Mouse (Mus musculus) T-helper 2 cell (primary cell): ENCODE data around the gene Prkar2a.

ENCODE experiments used
- in situ Hi-C: fragments of 300-600 bp; cut with MboI, MseI; formaldehyde crosslinking; loops from one replicate; pipeline ENCODE4 v1.15.1; 2025; ENCODE audit warnings: high pct_unique_total_duplicates

The Prkar2a gene

DNA sequence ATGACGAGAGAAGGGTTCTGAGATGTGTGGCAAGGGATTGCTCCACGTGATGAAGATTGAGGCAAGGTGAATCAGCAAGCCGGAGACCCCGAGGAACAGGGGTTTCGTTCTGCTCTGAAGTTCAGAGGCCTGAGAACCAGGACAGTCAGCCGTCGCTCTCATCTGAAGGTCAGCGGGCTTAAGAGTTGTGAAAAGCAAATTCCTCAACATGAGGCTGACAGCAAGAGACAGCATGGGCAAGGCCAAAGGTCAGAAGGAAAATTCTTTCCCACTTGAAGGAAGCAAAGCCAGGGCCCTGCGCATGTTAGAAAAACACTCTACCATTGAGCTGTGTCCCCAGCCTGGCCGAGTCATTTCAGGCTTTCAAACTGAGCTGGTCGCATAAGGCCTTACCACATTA is 61.5 kb downstream of the Prkar2a start:
- in situ Hi-C loops, result no loop called here

DNA sequence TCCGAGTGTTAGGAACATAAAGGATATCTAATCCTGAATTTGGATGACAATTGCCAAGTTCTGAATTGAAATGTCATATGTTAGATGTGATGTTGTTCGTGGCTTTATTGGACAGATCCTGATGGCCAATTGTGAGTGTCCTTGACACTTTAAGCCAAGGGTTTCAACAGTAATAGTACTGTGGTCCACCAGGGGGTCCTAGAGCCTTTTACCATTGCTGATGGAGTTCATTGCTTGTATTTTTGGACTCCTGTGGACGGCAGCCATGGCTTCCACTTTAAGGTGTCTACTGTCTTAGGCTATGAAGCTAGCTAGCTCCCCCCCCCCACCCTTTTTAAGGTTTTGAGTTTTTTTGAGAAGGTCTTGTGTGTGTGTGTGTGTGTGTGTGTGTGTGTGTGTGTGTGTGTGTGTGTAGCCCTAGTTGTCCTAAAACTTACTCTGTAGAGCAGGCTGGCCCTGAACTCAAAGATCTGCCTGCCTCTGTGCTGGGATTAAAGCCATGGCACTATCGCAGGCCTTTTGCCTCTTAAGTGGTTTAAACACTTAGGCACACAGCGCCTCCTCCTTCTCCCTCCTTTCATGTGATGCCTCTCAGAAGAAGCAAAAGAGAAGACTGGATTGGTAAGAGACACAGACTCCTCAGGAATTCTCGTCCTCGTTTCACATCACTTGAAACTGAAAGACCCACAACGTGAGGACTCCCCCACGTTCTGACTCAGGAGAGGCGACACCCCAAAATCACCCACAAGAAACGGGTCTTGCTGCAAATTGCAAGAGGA is 63.2 kb downstream of the Prkar2a start:
- in situ Hi-C loops, result no loop called here

DNA sequence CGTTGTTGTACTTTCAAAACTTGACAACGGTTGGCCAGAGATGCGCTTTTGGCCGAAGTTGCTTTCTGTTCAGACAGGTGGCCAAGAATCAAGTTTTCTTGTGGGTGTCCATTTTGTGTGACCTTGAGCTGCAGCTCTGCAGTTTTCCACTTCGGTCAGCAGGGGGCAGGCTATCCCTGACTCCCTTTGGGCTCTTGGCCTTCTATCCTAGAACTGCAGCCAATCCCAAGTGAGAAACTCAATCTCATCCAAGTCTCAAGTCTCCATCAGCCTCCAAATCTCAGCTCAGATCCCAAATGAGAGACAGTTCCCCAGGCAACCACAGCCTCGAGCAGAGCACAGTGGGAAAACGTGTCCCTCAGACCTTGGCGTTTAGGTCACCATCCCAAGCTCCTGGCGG is 64.2 kb downstream of the Prkar2a start:
- in situ Hi-C loops, result no loop called here

DNA sequence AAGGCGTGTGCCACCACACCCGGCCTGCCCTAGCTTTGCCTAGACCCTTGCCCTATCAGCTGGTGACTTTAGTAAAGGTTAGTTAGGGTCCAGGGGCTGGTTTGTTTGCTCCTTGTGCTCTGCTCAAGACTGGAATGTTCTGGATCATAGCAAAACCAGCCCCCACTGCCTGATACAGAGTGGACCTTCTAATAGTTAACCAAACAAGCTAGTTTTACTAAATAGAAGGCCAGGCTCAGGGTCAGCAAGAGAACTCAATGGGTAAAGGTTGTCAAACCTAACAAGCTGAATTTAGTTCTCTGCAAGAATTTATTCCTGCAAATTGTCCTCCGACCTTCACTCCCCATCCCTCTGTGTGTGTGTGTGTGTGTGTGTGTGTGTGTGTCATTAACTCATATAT is 64.9 kb downstream of the Prkar2a start:
- in situ Hi-C loops, result no loop called here

DNA sequence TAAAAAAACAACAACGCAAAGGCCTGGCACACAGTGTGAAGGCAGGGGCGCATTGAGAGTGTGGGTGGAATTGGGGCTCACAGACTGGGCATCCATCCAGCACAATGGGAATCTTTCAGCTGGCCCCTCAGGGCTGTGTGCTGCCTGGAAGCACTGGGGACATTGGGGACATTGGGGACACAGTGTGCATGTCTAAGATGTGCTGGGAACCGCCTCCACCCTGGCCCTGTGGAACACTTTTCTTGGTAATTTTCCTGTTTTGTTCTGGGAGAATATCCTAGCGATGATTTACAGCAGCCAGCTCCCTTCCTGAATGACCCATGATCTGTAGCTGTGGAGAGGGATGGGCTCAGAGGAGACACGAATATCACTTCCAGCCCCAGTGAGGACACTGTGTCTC is 65.3 kb downstream of the Prkar2a start:
- in situ Hi-C loops, result no loop called here

DNA sequence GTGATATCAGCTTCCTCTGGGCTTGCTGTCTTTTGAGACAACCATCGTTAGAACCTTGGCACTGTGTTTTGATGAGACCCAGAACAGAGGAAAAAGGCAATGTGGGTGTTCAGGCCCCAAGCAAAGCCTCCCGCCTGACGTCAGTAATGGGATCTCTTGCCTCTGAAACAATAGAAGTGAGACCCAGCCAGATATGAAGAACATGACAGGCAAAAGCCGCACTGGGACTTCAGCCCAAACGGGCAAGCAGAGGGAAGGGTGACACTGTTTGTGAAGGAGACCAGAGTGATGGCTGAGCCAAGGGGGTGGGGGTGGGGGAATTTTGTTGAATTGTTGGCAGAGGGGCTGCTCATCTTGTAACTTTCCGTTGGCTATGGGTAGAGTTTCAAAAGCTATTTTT is 68.3 kb downstream of the Prkar2a start:
- in situ Hi-C loops, result no loop called here

DNA sequence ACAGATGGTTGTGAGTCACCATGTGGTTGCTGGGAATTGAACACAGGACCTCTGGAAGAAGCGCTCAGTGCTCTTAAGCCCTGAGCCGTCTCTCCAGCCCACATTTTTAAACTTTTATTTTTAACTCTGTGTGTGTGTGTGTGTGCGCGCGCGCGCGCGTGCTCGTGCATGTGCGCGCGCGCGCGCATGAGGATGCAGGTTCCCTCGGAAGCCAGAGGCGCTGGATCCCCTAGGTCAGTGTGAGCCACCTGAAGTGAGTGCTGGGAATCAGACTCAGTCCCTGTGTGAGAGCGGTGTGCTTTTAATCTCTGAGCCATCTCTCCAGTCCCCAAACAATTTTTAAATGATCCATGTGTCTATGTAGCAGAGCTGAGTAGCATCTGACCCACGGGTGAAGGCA is 70.0 kb downstream of the Prkar2a start:
- in situ Hi-C loops, result no loop called here

DNA sequence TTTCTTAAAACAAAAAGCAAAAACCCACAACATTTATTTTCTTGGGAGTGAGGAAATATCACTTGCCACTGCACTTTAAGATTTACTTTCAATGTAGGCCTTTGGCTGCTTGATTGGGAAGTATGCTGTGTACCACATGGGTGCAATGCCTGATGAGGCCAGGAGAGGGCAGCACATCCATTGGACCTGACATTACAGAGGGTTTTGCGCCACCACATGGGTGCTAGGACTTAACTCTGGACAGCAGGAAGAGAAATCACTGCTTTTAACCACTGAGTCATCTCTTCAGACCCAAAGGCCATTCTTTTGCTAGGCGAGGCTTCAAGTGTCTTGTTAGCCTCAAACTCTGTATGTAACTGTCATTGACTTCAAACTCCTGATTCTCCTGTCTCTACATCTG is 70.7 kb downstream of the Prkar2a start:
- in situ Hi-C loops, result no loop called here

DNA sequence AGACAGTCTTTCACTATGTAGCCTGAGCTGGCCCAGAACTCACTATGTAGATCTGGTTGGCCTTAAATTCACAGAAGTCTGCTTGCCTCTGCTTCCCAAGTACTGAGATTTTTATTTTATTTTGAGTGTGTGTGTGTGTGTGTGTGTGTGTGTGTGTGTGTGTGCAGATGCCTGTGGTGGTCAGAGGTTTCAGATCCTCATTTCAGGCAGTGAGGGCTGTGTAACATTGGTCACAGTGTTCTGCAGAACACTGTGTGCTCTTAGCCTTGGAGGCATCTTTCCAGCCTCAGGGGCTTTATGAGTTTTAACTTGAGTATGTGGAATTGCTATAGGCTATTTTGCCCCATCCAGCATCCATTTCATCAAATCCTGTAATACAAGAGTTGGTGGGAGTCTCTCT is 72.4 kb downstream of the Prkar2a start:
- in situ Hi-C loops, result no loop called here

DNA sequence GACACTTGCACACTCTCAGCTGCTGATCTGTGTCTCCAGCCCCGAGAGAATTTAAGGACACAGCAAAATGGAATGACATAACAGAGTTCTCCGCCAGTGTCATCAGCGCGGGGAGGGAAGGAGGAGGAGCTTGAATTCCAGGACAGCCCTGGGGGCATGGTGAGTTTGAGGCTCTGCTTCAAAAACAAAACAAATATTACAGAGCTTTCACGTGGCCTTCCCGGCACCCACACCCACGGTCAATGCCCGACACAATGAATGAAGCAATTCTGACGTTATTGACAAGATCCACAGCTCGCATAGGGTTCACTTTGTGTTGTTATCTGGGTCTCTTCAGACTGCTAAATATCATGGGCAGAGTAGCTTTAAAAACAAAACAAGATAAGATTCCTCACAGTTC is 75.9 kb downstream of the Prkar2a start:
- in situ Hi-C loops, result no loop called here

DNA sequence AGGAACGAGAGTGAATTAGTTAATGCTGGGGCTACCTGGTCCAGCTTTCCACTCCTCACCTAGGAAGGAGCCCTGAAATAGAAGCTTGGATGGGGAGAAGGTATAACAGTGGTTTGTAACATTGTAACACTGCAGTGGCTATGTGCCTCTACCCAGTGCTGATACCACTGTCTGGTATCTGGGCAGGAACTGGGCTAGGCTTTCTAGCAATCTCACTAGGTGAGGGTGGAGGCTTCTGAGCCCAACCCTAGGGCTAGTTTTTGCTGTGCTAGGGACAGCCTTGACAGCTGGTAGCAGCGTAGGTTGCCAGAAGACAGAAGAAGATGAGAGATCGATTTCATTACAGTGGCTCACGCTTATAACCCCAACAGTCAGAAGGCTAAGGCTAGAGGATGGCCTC is 87.5 kb downstream of the Prkar2a start:
- in situ Hi-C loops, result no loop called here

DNA sequence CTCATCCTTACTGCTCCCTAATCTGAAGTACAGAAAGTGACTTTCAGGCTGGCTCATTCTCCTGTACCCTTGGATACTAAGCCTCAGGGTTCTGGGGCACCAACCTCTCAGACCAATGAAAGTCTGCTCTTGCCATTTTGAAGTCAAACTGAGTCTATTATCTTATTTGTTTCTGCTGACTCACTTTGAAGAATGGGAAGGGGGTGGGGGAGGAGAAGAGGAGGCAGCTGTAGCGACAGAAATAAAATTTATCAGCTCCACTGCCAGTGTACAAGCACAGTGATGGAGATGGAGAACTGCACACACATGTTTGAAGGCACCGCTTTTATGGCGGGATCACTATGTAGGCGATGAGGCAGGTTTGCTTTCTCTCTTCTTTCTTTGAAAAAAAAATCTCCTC is 88.2 kb downstream of the Prkar2a start:
- in situ Hi-C loops, result no loop called here

DNA sequence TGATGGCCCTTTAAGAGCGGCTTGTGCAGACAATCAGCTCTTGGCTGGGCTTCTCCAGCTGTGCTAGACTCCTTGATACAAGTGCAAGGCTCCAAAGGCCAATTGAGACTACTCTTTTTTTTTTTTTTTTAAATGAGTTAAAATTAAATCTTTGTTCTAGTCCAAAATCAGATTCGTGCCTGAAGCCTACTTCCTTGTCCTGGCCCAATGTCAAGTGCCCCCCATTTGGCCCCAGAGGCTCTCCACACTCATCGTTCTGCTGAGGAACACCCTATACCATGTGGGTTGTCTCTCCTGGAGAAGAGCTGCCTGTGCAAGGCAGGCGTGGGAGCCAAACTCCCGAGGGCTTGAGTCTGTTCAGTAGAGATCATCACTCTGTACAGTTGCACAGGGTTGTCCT is 91.8 kb downstream of the Prkar2a start:
- in situ Hi-C loops, result no loop called here

DNA sequence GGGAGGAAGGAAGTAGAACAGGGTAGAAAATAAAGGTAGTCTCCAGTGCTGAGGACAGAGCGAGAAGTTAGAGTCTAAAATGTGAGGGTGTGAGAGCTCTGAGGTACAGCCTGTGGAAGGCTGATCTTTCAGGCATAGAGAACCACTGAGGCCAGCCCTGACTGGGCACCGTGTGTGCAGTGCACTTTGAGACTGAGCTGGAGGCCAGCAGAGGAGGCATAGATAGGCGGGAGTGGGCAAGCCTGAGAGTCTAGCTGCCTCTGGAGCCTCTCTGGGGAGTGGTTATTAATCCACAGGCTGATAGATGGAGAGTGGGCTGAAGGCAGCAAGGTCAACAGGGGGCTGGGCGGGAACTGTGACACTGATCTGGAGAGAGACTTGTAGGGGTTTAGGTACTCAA is 92.8 kb downstream of the Prkar2a start:
- in situ Hi-C loops, result no loop called here

DNA sequence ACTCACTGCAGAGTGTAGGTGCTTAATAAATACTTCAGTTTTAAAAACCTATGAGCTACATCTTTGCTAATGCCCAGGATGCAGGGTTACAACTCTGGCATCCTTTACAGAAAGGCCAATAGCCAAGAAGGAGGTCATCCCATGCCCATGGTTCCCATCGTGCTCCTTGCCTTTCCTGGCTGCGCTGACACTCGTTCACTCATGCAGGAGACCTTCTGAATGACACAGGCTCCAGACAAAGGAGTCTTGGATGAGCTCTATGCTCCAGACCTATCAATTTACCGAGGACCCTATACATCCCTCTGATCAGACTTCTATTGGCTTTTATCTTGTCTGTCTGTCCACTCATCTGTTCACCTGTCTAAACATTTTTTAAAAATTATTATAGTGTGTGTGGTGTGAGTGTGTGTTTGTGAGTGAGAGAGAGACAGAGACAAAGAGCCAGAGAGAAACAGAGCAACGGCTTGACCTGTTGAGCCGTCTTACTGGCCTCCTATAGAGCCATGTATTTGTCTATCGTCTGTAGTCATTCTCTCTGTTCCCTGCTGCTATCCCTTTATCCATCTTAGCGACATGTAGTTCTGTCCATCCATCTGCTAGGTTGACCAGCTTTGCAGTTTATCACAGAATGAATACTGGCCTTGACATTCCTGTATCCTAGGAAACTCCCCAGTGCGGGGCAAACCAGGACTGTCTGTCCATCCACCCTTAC is 93.9 kb downstream of the Prkar2a start:
- in situ Hi-C loops, result no loop called here

DNA sequence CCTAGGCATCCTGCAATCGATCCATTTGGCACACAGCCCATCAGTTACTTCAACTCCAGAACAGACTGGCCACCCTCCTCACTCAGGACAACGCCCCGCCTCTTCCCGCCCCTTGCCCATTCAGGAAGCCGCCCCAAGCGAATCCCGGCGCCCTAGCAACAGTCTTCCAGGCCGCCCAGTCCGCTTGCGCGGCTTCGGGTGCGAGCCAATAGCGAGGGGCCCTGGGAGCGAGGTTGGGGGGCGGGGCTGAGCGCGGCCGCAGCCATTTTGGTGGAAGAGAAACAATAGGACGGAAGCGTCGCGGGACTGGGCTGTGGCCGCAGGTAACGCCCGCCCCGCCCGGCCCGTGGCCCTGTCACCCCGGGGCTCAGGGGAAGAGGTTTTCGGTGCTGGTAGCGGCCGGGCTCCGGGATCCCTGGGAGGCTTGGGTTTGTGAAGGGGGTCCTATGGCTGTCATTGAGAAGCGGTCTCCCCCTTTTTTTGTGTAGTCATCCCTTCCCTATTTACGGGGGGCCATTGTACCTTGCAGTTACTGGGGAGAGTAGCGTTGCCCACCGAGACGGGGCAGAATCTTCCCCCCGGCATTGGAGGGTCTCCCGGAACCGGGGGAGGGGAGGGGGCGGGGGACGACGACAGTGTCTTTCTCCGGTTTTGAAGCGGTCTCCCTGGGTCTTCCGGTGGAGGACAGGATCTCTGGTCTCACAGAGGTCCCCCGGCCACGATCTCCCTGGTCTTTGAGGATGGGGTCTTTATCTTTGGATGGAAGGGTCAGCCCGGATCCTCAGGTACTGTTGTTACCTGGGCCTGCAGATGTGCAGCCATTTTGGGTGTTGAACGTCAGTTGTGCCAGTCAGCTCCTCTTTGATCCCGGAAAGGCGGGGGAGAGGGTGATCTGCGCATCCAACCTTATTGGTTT is 94.7 kb downstream of the Prkar2a start, which contains the start of gene Ip6k2:
Gene Ip6k2, plus strand, starts transcription at position 249 of the 916 bp plus-strand sequence.
- in situ Hi-C loops, result no loop called here

DNA sequence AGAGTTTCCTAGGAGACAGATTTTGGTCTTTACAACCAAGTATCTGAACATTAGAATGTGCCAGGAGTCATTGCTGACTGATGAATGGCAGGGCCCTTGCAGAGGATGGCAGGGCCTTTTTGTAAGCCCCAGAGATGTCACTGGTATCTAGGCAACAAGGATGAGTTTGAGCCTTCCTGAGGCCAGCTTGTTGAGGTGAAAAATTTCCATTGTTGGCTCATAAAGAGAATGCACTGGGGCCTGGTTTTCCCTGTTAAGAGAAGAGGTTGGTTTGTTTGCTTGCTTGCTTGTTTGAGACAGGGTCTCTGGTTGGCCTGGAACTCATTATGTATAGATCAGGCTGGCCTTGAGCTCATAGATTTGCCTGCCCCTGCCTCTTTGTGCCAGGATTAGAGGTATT is 96.3 kb downstream of the Prkar2a start:
- in situ Hi-C loops, result no loop called here

DNA sequence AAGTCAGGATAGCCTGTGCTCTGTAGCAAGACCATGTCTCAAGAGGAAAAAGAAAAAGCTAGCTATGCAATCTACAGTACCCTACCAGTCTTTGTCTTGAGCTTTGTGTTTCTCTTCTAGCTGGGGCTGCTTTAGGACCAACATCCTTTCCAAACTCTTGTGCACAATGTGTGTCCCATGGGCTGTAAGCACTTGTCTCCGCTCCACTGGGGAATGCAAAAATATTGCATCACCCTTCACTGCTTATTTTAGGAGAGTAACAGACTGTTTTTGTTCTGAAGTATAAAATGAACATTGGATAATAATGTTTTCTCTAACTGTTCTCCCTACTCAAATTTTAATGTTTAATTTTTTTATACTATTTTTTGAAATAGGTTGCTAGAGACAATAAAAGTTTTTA is 97.4 kb downstream of the Prkar2a start:
- in situ Hi-C loops, result no loop called here

DNA sequence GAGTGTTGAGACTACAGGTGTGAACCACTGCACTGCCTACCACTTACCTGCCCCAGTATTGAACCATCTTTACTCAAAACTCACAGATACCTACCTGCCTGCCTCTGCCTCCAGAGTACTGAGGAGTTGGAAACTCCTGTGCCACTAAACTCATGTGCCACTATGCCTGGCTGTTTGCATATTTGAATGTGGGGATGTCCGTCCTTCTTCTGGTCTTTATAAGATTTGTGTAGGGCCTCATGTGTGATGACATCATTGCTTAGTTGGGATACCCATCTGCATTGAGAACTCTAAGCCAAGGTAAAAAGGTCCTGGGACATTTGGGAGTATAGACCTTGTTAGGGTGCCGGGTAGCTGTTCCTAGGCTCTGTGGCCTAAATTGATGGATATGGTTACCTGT is 98.0 kb downstream of the Prkar2a start:
- in situ Hi-C loops, result no loop called here

DNA sequence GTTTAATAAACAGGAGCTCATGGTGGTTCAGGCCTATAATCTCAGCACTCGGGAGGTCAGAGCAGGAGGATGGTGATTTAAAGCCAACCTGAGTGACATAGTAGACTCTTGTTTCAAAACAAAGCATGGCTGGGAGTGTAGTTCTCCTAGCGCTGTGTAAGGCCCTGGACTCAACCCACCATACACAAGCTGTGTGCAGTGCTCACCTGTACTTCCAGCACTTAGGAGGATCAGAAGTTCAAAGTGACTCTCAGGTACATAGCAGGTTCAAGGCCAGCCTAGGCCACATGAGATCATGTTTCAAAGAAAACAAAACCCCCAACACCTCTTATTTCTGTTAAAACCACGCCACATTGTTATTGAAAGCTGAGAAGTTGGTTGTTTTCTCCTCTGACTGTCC is 99.6 kb downstream of the Prkar2a start:
- in situ Hi-C loops, result no loop called here

DNA sequence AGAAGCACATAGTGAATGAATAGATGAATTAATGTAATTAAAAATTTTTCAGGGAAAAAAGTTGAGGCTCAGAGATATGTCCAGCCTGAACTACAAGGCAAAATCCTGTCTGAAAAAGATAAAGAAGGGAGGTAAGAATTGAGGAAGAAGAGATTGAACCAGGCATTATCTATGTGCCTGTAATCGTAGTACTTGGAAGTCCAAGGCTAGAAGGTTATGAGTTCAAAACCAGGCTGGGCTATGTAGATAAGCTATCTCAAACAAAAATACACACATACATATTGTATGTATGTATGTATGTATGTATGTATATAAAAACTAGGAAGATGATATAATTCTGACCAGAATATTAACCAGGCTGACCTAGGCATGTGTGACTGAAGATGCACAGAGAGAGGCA is 103.2 kb downstream of the Prkar2a start:
- in situ Hi-C loops, result no loop called here

DNA sequence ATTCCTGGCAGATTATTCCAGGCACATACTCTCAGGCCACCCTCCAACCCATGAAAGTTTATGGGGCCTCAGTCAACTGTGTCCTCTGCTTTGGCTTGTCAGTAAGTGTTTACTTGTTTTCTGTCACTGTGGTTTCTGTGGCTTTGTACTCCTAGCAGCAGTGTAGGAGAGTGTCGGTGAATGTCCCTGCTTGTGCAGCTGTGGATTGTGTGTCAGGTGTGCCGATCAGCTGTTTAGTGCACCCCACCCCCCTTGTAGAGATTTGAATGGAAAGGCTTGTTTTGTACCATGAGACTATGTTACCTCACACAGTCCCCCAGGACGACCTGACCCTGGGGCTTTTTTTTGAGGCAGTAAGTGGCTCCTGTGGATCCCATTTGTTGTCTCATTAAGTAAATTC is 103.6 kb downstream of the Prkar2a start:
- in situ Hi-C loops, result no loop called here
